Mouse (Mus musculus) olfactory bulb, adult 2 months (tissue): ENCODE data around the gene Slc1a1.

Source experiments
- CTCF ChIP-seq: fragments of 200-500 bp; IDR thresholded peaks from 2 replicates; pipeline ENCODE4 v1.5.1; 2012; ENCODE audit warnings: low read depth, mild to moderate bottlenecking, low read length, moderate library complexity; ENCODE audit not compliant: insufficient read depth
- POLR2A ChIP-seq: fragments of 200-500 bp; IDR thresholded peaks from 2 replicates; pipeline ENCODE4 v1.6.1; 2012; ENCODE audit warnings: mild to moderate bottlenecking, low read depth, low read length, moderate library complexity; ENCODE audit not compliant: insufficient read depth

DNA sequence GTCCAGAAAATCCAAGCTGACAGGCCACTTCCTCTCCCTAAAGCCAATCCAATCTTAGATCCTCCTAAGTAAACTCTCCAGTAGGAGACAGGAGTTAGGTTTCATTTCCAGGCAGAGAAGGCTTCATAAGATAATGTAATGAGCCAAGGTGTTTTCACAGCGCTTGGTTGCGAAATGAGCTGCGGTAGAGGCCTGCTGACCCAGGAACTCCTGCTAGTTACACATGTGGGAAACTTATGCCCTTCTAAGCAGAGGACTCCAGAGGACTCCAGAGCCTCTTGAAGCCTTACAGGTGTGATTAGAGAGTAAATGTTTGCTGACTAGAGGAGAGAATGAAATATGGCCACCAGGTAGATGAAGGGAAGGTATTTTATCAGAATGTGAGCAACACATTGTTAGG is 15.7 kb downstream of the Slc1a1 start:
- TF ChIP-seq POLR2A (no peak), CTCF (no peak)
